Mouse (Mus musculus) midbrain, embryonic 16.5 days (tissue): ENCODE data around the gene Spsb2. TPM values are rescaled to one million over a fixed set of nuclear protein-coding genes. Genes with fewer than 3 reads are reported as not detected.
A peak's percentile ranks its signal among the peaks of the same experiment; 100 is the strongest.
"Not testable (repeated sequence)": the region's sequence is repeated elsewhere in the genome, so short reads cannot be mapped to it uniquely, and the experiment has no call there.

Experiments
- ATAC-seq: fragments of 200-750 bp; cut with Nextera tagmentation; 2 replicates; pipeline ENCODE4 v1.8.0; 2017; ENCODE audit warnings: moderate TSS enrichment
- H3K27ac ChIP-seq: fragments of 300-500 bp; sonication (generic); 2 replicates; pipeline ENCODE4 v1.5.1; 2014; ENCODE audit warnings: mild to moderate bottlenecking, low read length, mixed read lengths
- H3K27me3 ChIP-seq: fragments of 300-500 bp; sonication (generic); 2 replicates; pipeline ENCODE4 v1.6.1; 2014; ENCODE audit warnings: low read depth, low read length, mixed read lengths; ENCODE audit not compliant: control insufficient read depth, insufficient read depth
- H3K36me3 ChIP-seq: fragments of 300-500 bp; sonication (generic); 2 replicates; pipeline ENCODE4 v1.6.1; 2014; ENCODE audit warnings: mild to moderate bottlenecking, low read length, moderate library complexity, mixed read lengths; ENCODE audit not compliant: control insufficient read depth, insufficient read depth
- H3K4me1 ChIP-seq: fragments of 300-500 bp; sonication (generic); 2 replicates; pipeline ENCODE4 v1.6.1; 2014; ENCODE audit warnings: mild to moderate bottlenecking, low read length, mixed read lengths; ENCODE audit not compliant: control insufficient read depth, insufficient read depth
- H3K4me2 ChIP-seq: fragments of 300-500 bp; sonication (generic); 2 replicates; pipeline ENCODE4 v1.6.1; 2014; ENCODE audit warnings: mild to moderate bottlenecking, low read length, mixed read lengths
- H3K4me3 ChIP-seq: fragments of 300-500 bp; sonication (generic); 2 replicates; pipeline ENCODE4 v1.5.1; 2014; ENCODE audit warnings: low read depth, mild to moderate bottlenecking, low read length, moderate library complexity, mixed read lengths
- H3K9ac ChIP-seq: fragments of 300-500 bp; sonication (generic); 2 replicates; pipeline ENCODE4 v1.6.1; 2014; ENCODE audit warnings: low read depth, low read length, mixed read lengths
- H3K9me3 ChIP-seq: fragments of 300-500 bp; sonication (generic); replicated peaks from 2 replicates; pipeline ENCODE4 v1.6.1; 2014; ENCODE audit warnings: mild to moderate bottlenecking, low read length, mixed read lengths; ENCODE audit not compliant: control insufficient read depth, poor library complexity, severe bottlenecking
- whole genome bisulfite sequencing: fragments of 180-500 bp; shearing (Covaris S2); extraction: QIAGEN DNeasy Blood & Tissue Kit; methylation state at CpG from one replicate; pipeline ENCODE4 v1.1.7; 2014; 5-methylcytosine and 5-hydroxymethylcytosine counted together
- polyA plus RNA-seq: library from polyadenylated mRNA; unstranded; fragments of >200 nt; fragmentation: Nextera tagmentation; extraction: Ambion mirVana; gene quantifications from 2 replicates; pipeline ENCODE4 v1.2.1, GENCODE M21; 2015

Spsb2 gene
- polyA plus RNA-seq, 1 experiment from 2014 or later = 10.1 TPM

- H3K27ac ChIP-seq = peak overlapping the region; percentile 90
- H3K4me3 ChIP-seq = peak overlapping the region; percentile 41; the same call in 1 of the 2 replicates
- ATAC-seq = no peak
- peaks cover 3% of the 10 kb centered on the region; the same call in 1 of the 2 replicates for H3K36me3 ChIP-seq
- no peaks in the 10 kb centered on the region for H3K27me3 ChIP-seq
- H3K4me2 ChIP-seq = peak overlapping the region; percentile 71
- no peaks in the 10 kb centered on the region; the same call in 1 of the 2 replicates for H3K9me3 ChIP-seq
- peak overlapping the region; percentile 30; the same call in 1 of the 2 replicates for H3K9ac ChIP-seq
- 71% methylated on average over 7 of the region's 7 CpGs for WGBS
- peaks cover 32% of the 10 kb centered on the region for H3K4me1 ChIP-seq
Observed at GRCm38 (mm10) chr6:124806446-124807140, 1.9 kb upstream of the Spsb2 start.

DNA sequence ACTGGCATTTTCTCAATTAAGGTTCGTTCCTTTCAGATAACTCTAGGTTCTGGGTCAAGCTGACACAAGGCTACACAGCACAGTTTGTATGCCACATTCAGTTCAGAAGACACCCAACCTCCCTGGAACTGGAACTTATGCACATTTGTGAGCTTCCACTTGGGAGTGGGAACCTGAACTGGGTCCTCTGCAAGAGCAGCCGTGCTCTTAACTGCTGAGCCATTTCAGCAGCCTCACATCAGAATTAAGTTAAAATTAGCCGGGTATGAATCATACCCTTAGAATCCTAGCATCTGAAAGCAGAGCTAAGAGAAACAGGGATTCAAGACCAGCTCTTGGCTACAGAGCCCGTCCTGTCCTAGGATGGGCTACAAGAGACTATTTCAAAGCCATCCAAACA is 1.1 kb upstream of the Spsb2 start:
- no peak for ATAC-seq
- peaks cover 6% of the 10 kb centered on the region; the same call in 1 of the 2 replicates for H3K36me3 ChIP-seq
- WGBS = 92% methylated on average over 4 of the region's 4 CpGs
- no peaks in the 10 kb centered on the region; the same call in 1 of the 2 replicates for H3K9me3 ChIP-seq
- H3K4me3 ChIP-seq = no peak overlapping the region
- H3K9ac ChIP-seq = no peak overlapping the region
- peaks cover 38% of the 10 kb centered on the region for H3K4me1 ChIP-seq
- no peak overlapping the region for H3K27ac ChIP-seq
- no peaks in the 10 kb centered on the region for H3K27me3 ChIP-seq
- H3K4me2 ChIP-seq = no peak overlapping the region

- no peak for ATAC-seq
- peaks cover 6% of the 10 kb centered on the region; the same call in 1 of the 2 replicates for H3K36me3 ChIP-seq
- peaks cover 41% of the 10 kb centered on the region for H3K4me1 ChIP-seq
- peak overlapping the region; percentile 68; the same call in 1 of the 2 replicates for H3K9ac ChIP-seq
- no peak overlapping the region for H3K27ac ChIP-seq
- peak overlapping the region; percentile 88 for H3K4me2 ChIP-seq
- H3K27me3 ChIP-seq = no peaks in the 10 kb centered on the region
- 88% methylated on average over 6 of the region's 6 CpGs for WGBS
- peak overlapping the region; percentile 54 for H3K4me3 ChIP-seq
- no peaks in the 10 kb centered on the region; the same call in 1 of the 2 replicates for H3K9me3 ChIP-seq
Observed at GRCm38 (mm10) chr6:124807986-124808357, 489 bp upstream of the Spsb2 start.

- Histone ChIP-seq H3K36me3 (peaks cover 6% of the 10 kb centered on the region; the same call in 1 of the 2 replicates), H3K4me3 (peak overlapping the region; percentile 54), H3K27ac (peak overlapping the region; percentile 79), H3K27me3 (no peaks in the 10 kb centered on the region), H3K4me2 (peak overlapping the region; percentile 88), H3K9me3 (no peaks in the 10 kb centered on the region), H3K9ac (peak overlapping the region; percentile 68), H3K4me1 (peaks cover 42% of the 10 kb centered on the region)
- WGBS = under 1% methylated on average over 35 of the region's 35 CpGs
- ATAC-seq = no peak
Observed at GRCm38 (mm10) chr6:124809052-124809774, 752 bp downstream of the Spsb2 start.

- no peak for ATAC-seq
- peak overlapping the region; percentile 79 for H3K27ac ChIP-seq
- H3K4me2 ChIP-seq = peak overlapping the region; percentile 88
- 44% methylated on average over 14 of the region's 14 CpGs for WGBS
- H3K4me1 ChIP-seq = peaks cover 48% of the 10 kb centered on the region
- H3K27me3 ChIP-seq = no peaks in the 10 kb centered on the region
- peak overlapping the region; percentile 54 for H3K4me3 ChIP-seq
- no peaks in the 10 kb centered on the region for H3K9me3 ChIP-seq
- peak overlapping the region; percentile 68 for H3K9ac ChIP-seq
- H3K36me3 ChIP-seq = peaks cover 6% of the 10 kb centered on the region; the same call in 1 of the 2 replicates
Observed at GRCm38 (mm10) chr6:124809775-124810538, 1.5 kb downstream of the Spsb2 start.

GRCm38 (mm10) chr6:124810566-124811402 is 2.3 kb downstream of the Spsb2 start:
- not testable (repeated sequence) for H3K9me3 ChIP-seq, H3K36me3 ChIP-seq, ATAC-seq, H3K27ac ChIP-seq, H3K9ac ChIP-seq, H3K4me3 ChIP-seq, H3K4me2 ChIP-seq, H3K27me3 ChIP-seq
- WGBS = 85% methylated on average over 11 of the region's 11 CpGs
- peaks cover 47% of the 10 kb centered on the region for H3K4me1 ChIP-seq

DNA sequence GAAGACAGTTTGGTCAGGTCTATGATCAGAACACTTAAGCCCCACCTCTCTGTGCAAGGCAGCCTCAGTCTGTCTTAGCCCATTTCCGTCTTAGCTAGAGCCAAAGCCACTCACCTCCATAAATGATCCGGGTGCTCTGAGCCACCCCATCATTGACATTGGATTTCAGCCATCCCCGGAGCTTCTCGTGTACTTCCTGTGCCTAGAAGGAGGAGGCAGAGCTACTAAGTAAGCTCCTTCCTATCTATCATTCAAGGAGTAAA is 2.9 kb downstream of the Spsb2 start:
- H3K4me1 ChIP-seq = peaks cover 42% of the 10 kb centered on the region
- H3K27me3 ChIP-seq = no peaks in the 10 kb centered on the region
- H3K9ac ChIP-seq = no peak overlapping the region
- ATAC-seq = no peak
- WGBS = 82% methylated on average over 4 of the region's 4 CpGs
- no peaks in the 10 kb centered on the region for H3K9me3 ChIP-seq
- no peak overlapping the region for H3K27ac ChIP-seq
- H3K4me2 ChIP-seq = no peak overlapping the region
- peaks cover 7% of the 10 kb centered on the region; the same call in 1 of the 2 replicates for H3K36me3 ChIP-seq
- H3K4me3 ChIP-seq = no peak overlapping the region
